ENCODE assay signal across 8 mouse cellular contexts in genomic region chr1:190927311-190927710, GRCm38 (mm10). TPM values are rescaled to one million over a fixed set of nuclear protein-coding genes. Genes with fewer than 3 reads are reported as not detected.
DNase-seq lines count a peak whose midpoint lies in the region; ATAC-seq and TF ChIP-seq lines count a peak whose summit lies in the region.

No protein-coding gene starts in this region.

- peak overlapping the region; percentile 76 for H3K4me2 ChIP-seq in heart, postnatal 0 days (ENCODE audit: low read depth, low read length)
- H3K4me2 ChIP-seq in hindbrain, embryonic 16.5 days (ENCODE audit: low read length): peak overlapping the region; percentile 68
- peak overlapping the region; percentile 77; the same call in 1 of the 2 replicates for H3K4me2 ChIP-seq in midbrain, embryonic 12.5 days (replicated peaks)

- H3K27me3 ChIP-seq in heart, postnatal 0 days (ENCODE audit: control insufficient read depth, insufficient read depth, low read length): no peaks in the 10 kb centered on the region
- H3K27me3 ChIP-seq in heart, adult 2 months (ENCODE audit: control insufficient read depth, insufficient read depth, low read length): no peaks in the 10 kb centered on the region
- H3K27me3 ChIP-seq in embryonic facial prominence, embryonic 10.5 days (replicated peaks; ENCODE audit: low read depth, poor library complexity, severe bottlenecking): no peaks in the 10 kb centered on the region
- H3K27me3 ChIP-seq in hindbrain, embryonic 16.5 days (replicated peaks; ENCODE audit: control insufficient read depth, insufficient read depth, low read length): no peaks in the 10 kb centered on the region
- H3K27me3 ChIP-seq in midbrain, embryonic 12.5 days: 0 out of 2 replicates have a peak, but pooled peaks cover 2% of the 10 kb centered on the region

- intact Hi-C loops in heart, adult 2 months (cut with DNase I): loop anchor here (5.0 to 10.0 kb wide), 3 partner anchors 135 to 1207 kb away; partner anchors contain the start of genes Nsl1, Rcor3 and Tatdn3

- no peaks in the 10 kb centered on the region for H3K36me3 ChIP-seq in heart, postnatal 0 days (replicated peaks; ENCODE audit: control insufficient read depth, insufficient read depth, low read length)
- H3K36me3 ChIP-seq in heart, adult 2 months (ENCODE audit: control insufficient read depth, insufficient read depth, low read length): peaks cover 3% of the 10 kb centered on the region
- H3K36me3 ChIP-seq in embryonic facial prominence, embryonic 10.5 days (replicated peaks): no peaks in the 10 kb centered on the region
- no peaks in the 10 kb centered on the region for H3K36me3 ChIP-seq in hindbrain, embryonic 16.5 days (ENCODE audit: control insufficient read depth, insufficient read depth, low read length)
- H3K36me3 ChIP-seq in midbrain, embryonic 12.5 days: 0 out of 2 replicates have a peak, but pooled peaks cover 3% of the 10 kb centered on the region

- TF ChIP-seq EP300 in heart, postnatal 0 days (IDR thresholded peaks at IDR 0.05; ENCODE audit: low read depth): no peak
- TF ChIP-seq EP300 in heart, adult 2 months (IDR thresholded peaks at IDR 0.05; ENCODE audit: insufficient read depth, low read depth, low read length): no peak

- peak overlapping the region; percentile 75 for H3K4me3 ChIP-seq in heart, postnatal 0 days (ENCODE audit: low read depth, low read length)
- no peak overlapping the region for H3K4me3 ChIP-seq in heart, adult 2 months
- H3K4me3 ChIP-seq in embryonic facial prominence, embryonic 10.5 days: peak overlapping the region; percentile 79; the same call in 1 of the 2 replicates
- H3K4me3 ChIP-seq in hindbrain, embryonic 16.5 days (ENCODE audit: low read length): no peak overlapping the region
- no peak overlapping the region for H3K4me3 ChIP-seq in midbrain, embryonic 12.5 days

- no peak for TF ChIP-seq POLR2A in heart, adult 2 months (IDR thresholded peaks at IDR 0.05; ENCODE audit: insufficient read depth, low read depth, low read length)

- no peak for TF ChIP-seq CTCF in heart, postnatal 0 days (IDR thresholded peaks at IDR 0.05; ENCODE audit: low read depth)
- no peak for TF ChIP-seq CTCF in heart, adult 2 months (IDR thresholded peaks at IDR 0.05)

- no peak for DNase-seq in heart, postnatal 0 days (ENCODE audit: low spot score)
- no peak for DNase-seq in heart, adult 2 months
- no peak for DNase-seq in embryonic facial prominence, embryonic 10.5 days (ENCODE audit: low spot score)
- no peak for DNase-seq in frontal cortex, postnatal 10 days (ENCODE audit: low spot score in 2 of 2)

- no peaks in the 10 kb centered on the region for H3K79me2 ChIP-seq in heart, adult 2 months (replicated peaks; ENCODE audit: control insufficient read depth, insufficient read depth, low read length)

- H3K9ac ChIP-seq in heart, postnatal 0 days (replicated peaks; ENCODE audit: low read depth, low read length): no peak overlapping the region
- no peak overlapping the region for H3K9ac ChIP-seq in heart, adult 2 months (ENCODE audit: low read depth, low read length)
- H3K9ac ChIP-seq in hindbrain, embryonic 16.5 days (ENCODE audit: low read depth, low read length): no peak overlapping the region
- no peak overlapping the region for H3K9ac ChIP-seq in midbrain, embryonic 12.5 days (replicated peaks)

- peaks cover 14% of the 10 kb centered on the region for H3K4me1 ChIP-seq in heart, postnatal 0 days (ENCODE audit: control insufficient read depth, insufficient read depth)
- peaks cover 7% of the 10 kb centered on the region for H3K4me1 ChIP-seq in heart, adult 2 months (ENCODE audit: control insufficient read depth, insufficient read depth, low read length)
- peaks cover 17% of the 10 kb centered on the region for H3K4me1 ChIP-seq in embryonic facial prominence, embryonic 10.5 days
- H3K4me1 ChIP-seq in hindbrain, embryonic 16.5 days (ENCODE audit: control insufficient read depth, insufficient read depth, low read depth, low read length): peaks cover 12% of the 10 kb centered on the region
- H3K4me1 ChIP-seq in midbrain, embryonic 12.5 days: peaks cover 13% of the 10 kb centered on the region

- no peaks in the 10 kb centered on the region for H3K9me3 ChIP-seq in heart, postnatal 0 days (replicated peaks; ENCODE audit: control insufficient read depth, low read length)
- no peaks in the 10 kb centered on the region for H3K9me3 ChIP-seq in embryonic facial prominence, embryonic 10.5 days
- no peaks in the 10 kb centered on the region for H3K9me3 ChIP-seq in hindbrain, embryonic 16.5 days (ENCODE audit: control insufficient read depth, low read length)
- H3K9me3 ChIP-seq in midbrain, embryonic 12.5 days: no peaks in the 10 kb centered on the region

- 90% methylated on average over 3 of the region's 3 CpGs for WGBS in heart, postnatal 0 days
- 93% methylated on average over 3 of the region's 3 CpGs for WGBS in heart, adult 2 months
- WGBS in embryonic facial prominence, embryonic 10.5 days: 93% methylated on average over 3 of the region's 3 CpGs
- 93% methylated on average over 3 of the region's 3 CpGs for WGBS in hindbrain, embryonic 16.5 days
- whole genome bisulfite sequencing in midbrain, embryonic 12.5 days: 94% methylated on average over 3 of the region's 3 CpGs

- H3K27ac ChIP-seq in heart, postnatal 0 days (ENCODE audit: low read depth): no peak overlapping the region
- H3K27ac ChIP-seq in heart, adult 2 months: no peak overlapping the region
- no peak overlapping the region for H3K27ac ChIP-seq in embryonic facial prominence, embryonic 10.5 days (replicated peaks)
- no peak overlapping the region for H3K27ac ChIP-seq in hindbrain, embryonic 16.5 days (ENCODE audit: low read depth, low read length)
- H3K27ac ChIP-seq in midbrain, embryonic 12.5 days (replicated peaks): no peak overlapping the region

- no peak for ATAC-seq in heart, postnatal 0 days (ENCODE audit: insufficient read depth, low read depth)
- no peak for ATAC-seq in hindbrain, embryonic 16.5 days
- ATAC-seq in midbrain, embryonic 12.5 days (ENCODE audit: low FRiP score, low read depth): no peak
- no peak for ATAC-seq in CD4-positive, CD25-positive, alpha-beta regulatory T cell, adult 4 months
- ATAC-seq in megakaryocyte progenitor cell, adult 5-6 weeks (replicated peaks; ENCODE audit: poor library complexity): no peak

RNA-seq across cellular contexts. Expression of gene Angel2, which starts 2.4 kb away (rescaled TPM):
- total RNA-seq in heart, postnatal 0 days (2014; rRNA removed; ENCODE audit: low replicate concordance): 17.4 and 23.8 TPM in 2 replicates
- 25.1 and 26.0 TPM in 2 replicates for polyA plus RNA-seq in heart, postnatal 0 days (2015; fragmentation: Nextera tagmentation; extraction: Ambion mirVana)
- 10 to 100 TPM; 27.7 to 28.0 TPM for total RNA-seq in heart, adult 2 months (2021)
- polyA plus RNA-seq in heart, adult 2 months (2012; rRNA removed): 18.5 and 23.8 TPM in 2 replicates
- 50.4 and 55.3 TPM in 2 replicates for polyA plus RNA-seq in embryonic facial prominence, embryonic 10.5 days (2016; fragmentation: Nextera tagmentation; extraction: Ambion mirVana)
- polyA plus RNA-seq in hindbrain, embryonic 16.5 days (2015; fragmentation: Nextera tagmentation; extraction: Ambion mirVana): 41.4 and 41.8 TPM in 2 replicates
- 69.0 and 73.1 TPM in 2 replicates for polyA plus RNA-seq in midbrain, embryonic 12.5 days (2016; fragmentation: Nextera tagmentation; extraction: Ambion mirVana)
- 10 to 100 TPM; 53.2 to 55.8 TPM for polyA plus RNA-seq in CD4-positive, CD25-positive, alpha-beta regulatory T cell, adult 4 months (2017; shearing (Covaris generic))
- total RNA-seq in megakaryocyte progenitor cell, adult 5-6 weeks (2015): 23.4 and 25.3 TPM in 2 replicates
- 22.9 and 35.8 TPM in 2 replicates for total RNA-seq in megakaryocyte progenitor cell, adult 5-6 weeks (2017)

RNA-seq across cellular contexts. Expression of gene Rps6kc1, which starts 15.7 kb away (rescaled TPM):
- total RNA-seq in heart, postnatal 0 days (2014; rRNA removed; ENCODE audit: low replicate concordance): 9.7 and 17.5 TPM in 2 replicates
- 6.7 and 7.3 TPM in 2 replicates for polyA plus RNA-seq in heart, postnatal 0 days (2015; fragmentation: Nextera tagmentation; extraction: Ambion mirVana)
- total RNA-seq in heart, adult 2 months (2021): 10 to 100 TPM; 15.6 to 18.9 TPM
- polyA plus RNA-seq in heart, adult 2 months (2012; rRNA removed): 6.9 and 9.3 TPM in 2 replicates
- polyA plus RNA-seq in embryonic facial prominence, embryonic 10.5 days (2016; fragmentation: Nextera tagmentation; extraction: Ambion mirVana): 14.6 and 16.9 TPM in 2 replicates
- polyA plus RNA-seq in hindbrain, embryonic 16.5 days (2015; fragmentation: Nextera tagmentation; extraction: Ambion mirVana): 28.4 and 33.9 TPM in 2 replicates
- 23.5 and 26.8 TPM in 2 replicates for polyA plus RNA-seq in midbrain, embryonic 12.5 days (2016; fragmentation: Nextera tagmentation; extraction: Ambion mirVana)
- 1 to 10 TPM; 6.2 to 9.1 TPM for polyA plus RNA-seq in CD4-positive, CD25-positive, alpha-beta regulatory T cell, adult 4 months (2017; shearing (Covaris generic))
- 6.9 and 7.2 TPM in 2 replicates for total RNA-seq in megakaryocyte progenitor cell, adult 5-6 weeks (2015)
- total RNA-seq in megakaryocyte progenitor cell, adult 5-6 weeks (2017): 8.7 and 10.4 TPM in 2 replicates

RNA-seq across cellular contexts. Expression of gene Vash2, which starts 51.8 kb away (rescaled TPM):
- total RNA-seq in heart, postnatal 0 days (2014; rRNA removed; ENCODE audit: low replicate concordance): 21.9 and 39.5 TPM in 2 replicates
- 18.9 and 23.5 TPM in 2 replicates for polyA plus RNA-seq in heart, postnatal 0 days (2015; fragmentation: Nextera tagmentation; extraction: Ambion mirVana)
- total RNA-seq in heart, adult 2 months (2021): under 1 TPM; 0.31 to 0.41 TPM
- polyA plus RNA-seq in heart, adult 2 months (2012; rRNA removed): 0.27 and 0.50 TPM in 2 replicates
- polyA plus RNA-seq in embryonic facial prominence, embryonic 10.5 days (2016; fragmentation: Nextera tagmentation; extraction: Ambion mirVana): 52.7 and 56.7 TPM in 2 replicates
- 76.5 and 84.2 TPM in 2 replicates for polyA plus RNA-seq in hindbrain, embryonic 16.5 days (2015; fragmentation: Nextera tagmentation; extraction: Ambion mirVana)
- polyA plus RNA-seq in midbrain, embryonic 12.5 days (2016; fragmentation: Nextera tagmentation; extraction: Ambion mirVana): 64.2 and 67.2 TPM in 2 replicates
- polyA plus RNA-seq in CD4-positive, CD25-positive, alpha-beta regulatory T cell, adult 4 months (2017; shearing (Covaris generic)): under 1 TPM; 0.78 to 0.84 TPM
- 0.05 and 0.07 TPM in 2 replicates for total RNA-seq in megakaryocyte progenitor cell, adult 5-6 weeks (2015)
- total RNA-seq in megakaryocyte progenitor cell, adult 5-6 weeks (2017): 0.07 and 0.08 TPM in 2 replicates

Comparison
In these comparisons a context has a peak if more than half of its experiments do, and no peak if none do; other contexts are left out.
1. H3K4me3 ChIP-seq: peak in heart, postnatal 0 days (single experiment) and embryonic facial prominence, embryonic 10.5 days (single experiment); none in heart, adult 2 months (single experiment), hindbrain, embryonic 16.5 days (single experiment) and midbrain, embryonic 12.5 days (single experiment).
2. RNA of gene Vash2, which starts 51.8 kb away (polyA plus RNA-seq): 76.5 to 84.2 TPM in hindbrain, embryonic 16.5 days, 64.2 to 67.2 TPM in midbrain, embryonic 12.5 days, 52.7 to 56.7 TPM in embryonic facial prominence, embryonic 10.5 days and 18.9 to 23.5 TPM in heart, postnatal 0 days; 0.78 to 0.84 TPM in CD4-positive, CD25-positive, alpha-beta regulatory T cell, adult 4 months and 0.27 to 0.50 TPM in heart, adult 2 months; every median in the first group is over 10 times any median in the second.
3. Peak in every context shown above with its lines, with median percentiles within 50 percentile points of each other: H3K4me2 ChIP-seq.